Mouse (Mus musculus) lung, postnatal 0 days (tissue): ENCODE measurements at regions not wholly inside any gene's neighbourhood (a gene's known extent, or its start where the extent isn't known, plus 50 kb on each side); places are given as distances from the start of the nearest gene placed in this dataset.
"Not testable (repeated sequence)": the region's sequence is repeated elsewhere in the genome, so short reads cannot be mapped to it uniquely, and the experiment has no call there.

Experiments
- ATAC-seq: fragments of 200-750 bp; cut with Nextera tagmentation; 2 replicates; pipeline ENCODE4 v1.8.0; 2017; ENCODE audit warnings: moderate library complexity
- DNase-seq: peaks from one replicate; pipeline ENCODE4 v3.0.0-alpha.2; 2016; ENCODE audit warnings: low spot score
- H3K27ac ChIP-seq: fragments of 300-500 bp; sonication (generic); 2 replicates; pipeline ENCODE4 v1.5.1; 2014; ENCODE audit warnings: antibody characterized with exemption, mild to moderate bottlenecking, low read length, mixed read lengths
- H3K27me3 ChIP-seq: fragments of 300-500 bp; sonication (generic); replicated peaks from 2 replicates; pipeline ENCODE4 v1.6.1; 2014; ENCODE audit warnings: low read length, mixed read lengths; ENCODE audit not compliant: insufficient read depth
- H3K36me3 ChIP-seq: fragments of 300-500 bp; sonication (generic); 2 replicates; pipeline ENCODE4 v1.6.1; 2014; ENCODE audit warnings: low read length, mixed read lengths; ENCODE audit not compliant: insufficient read depth
- H3K4me1 ChIP-seq: fragments of 300-500 bp; sonication (generic); 2 replicates; pipeline ENCODE4 v1.6.1; 2014; ENCODE audit warnings: antibody characterized with exemption, low read depth, low read length, mixed read lengths; ENCODE audit not compliant: insufficient read depth
- H3K4me2 ChIP-seq: fragments of 300-500 bp; sonication (generic); replicated peaks from 2 replicates; pipeline ENCODE4 v1.6.1; 2014; ENCODE audit warnings: low read depth, mild to moderate bottlenecking, low read length, moderate library complexity, mixed read lengths
- H3K4me3 ChIP-seq: fragments of 300-500 bp; sonication (generic); 2 replicates; pipeline ENCODE4 v1.5.1; 2014; ENCODE audit warnings: low read depth, low read length
- H3K9ac ChIP-seq: fragments of 300-500 bp; sonication (generic); replicated peaks from 2 replicates; pipeline ENCODE4 v1.6.1; 2014; ENCODE audit warnings: low read depth, mild to moderate bottlenecking
- H3K9me3 ChIP-seq: fragments of 300-500 bp; sonication (generic); 2 replicates; pipeline ENCODE4 v1.6.1; 2016; ENCODE audit warnings: low read length, mixed read lengths
- CTCF ChIP-seq: IDR thresholded peaks from 2 replicates; pipeline ENCODE4 v1.5.1; 2016; ENCODE audit warnings: antibody characterized with exemption, mild to moderate bottlenecking
- EP300 ChIP-seq: IDR thresholded peaks from 2 replicates; pipeline ENCODE4 v1.6.1; 2016; ENCODE audit warnings: antibody characterized with exemption, mild to moderate bottlenecking, control low read depth
- WGBS: fragments of 180-500 bp; shearing (Covaris S2); extraction: QIAGEN DNeasy Blood & Tissue Kit; methylation state at CpG from one replicate; pipeline ENCODE4 v1.1.7; 2014; 5-methylcytosine and 5-hydroxymethylcytosine counted together

GRCm38 (mm10) chr15:91969378-91969777 is 81.6 kb upstream of the Cntn1 start:
- WGBS = 24% methylated on average over 10 of the region's 10 CpGs
- DNase-seq = peak; percentile 51
- no peak overlapping the region for H3K9ac ChIP-seq
- no peak overlapping the region for H3K27ac ChIP-seq
- H3K27me3 ChIP-seq = no peaks in the 10 kb centered on the region
- no peak for ATAC-seq
- no peak overlapping the region for H3K4me2 ChIP-seq
- H3K36me3 ChIP-seq = no peaks in the 10 kb centered on the region
- TF ChIP-seq EP300 = no peak
- peak; percentile 84 for TF ChIP-seq CTCF
- no peaks in the 10 kb centered on the region for H3K9me3 ChIP-seq
- H3K4me3 ChIP-seq = no peak overlapping the region
- no peaks in the 10 kb centered on the region for H3K4me1 ChIP-seq

- Histone ChIP-seq H3K4me2 (no peak overlapping the region), H3K27ac (no peak overlapping the region), H3K4me3 (no peak overlapping the region), H3K9me3 (no peaks in the 10 kb centered on the region), H3K36me3 (no peaks in the 10 kb centered on the region), H3K9ac (no peak overlapping the region), H3K27me3 (no peaks in the 10 kb centered on the region), H3K4me1 (no peaks in the 10 kb centered on the region)
- no peak for TF ChIP-seq CTCF
- TF ChIP-seq EP300 = no peak
- 76% methylated on average over 3 of the region's 3 CpGs for WGBS
- DNase-seq = no peak
- no peak for ATAC-seq
Observed at GRCm38 (mm10) chr15:91971411-91971810, 79.6 kb upstream of the Cntn1 start.

GRCm38 (mm10) chr15:91971846-91972245 is 79.1 kb upstream of the Cntn1 start:
- TF ChIP-seq CTCF (no peak), EP300 (no peak)
- ATAC-seq (no peak), DNase-seq (no peak)
- 35% methylated on average over 5 of the region's 5 CpGs for WGBS
- H3K9me3 ChIP-seq = no peaks in the 10 kb centered on the region
- H3K27me3 ChIP-seq = no peaks in the 10 kb centered on the region
- H3K4me1 ChIP-seq = no peaks in the 10 kb centered on the region
- H3K36me3 ChIP-seq = no peaks in the 10 kb centered on the region
- H3K9ac ChIP-seq = no peak overlapping the region
- H3K27ac ChIP-seq = no peak overlapping the region
- no peak overlapping the region for H3K4me3 ChIP-seq
- no peak overlapping the region for H3K4me2 ChIP-seq

GRCm38 (mm10) chr15:91975606-91976005 is 75.4 kb upstream of the Cntn1 start:
- Histone ChIP-seq H3K4me1 (no peaks in the 10 kb centered on the region), H3K4me3 (no peak overlapping the region), H3K27me3 (no peaks in the 10 kb centered on the region), H3K9ac (no peak overlapping the region), H3K27ac (no peak overlapping the region), H3K9me3 (no peaks in the 10 kb centered on the region), H3K36me3 (no peaks in the 10 kb centered on the region), H3K4me2 (no peak overlapping the region)
- DNase-seq = no peak
- TF ChIP-seq CTCF (no peak), EP300 (no peak)
- ATAC-seq = no peak
- WGBS = 45% methylated on average over 2 of the region's 2 CpGs

GRCm38 (mm10) chr15:91983186-91983585 is 67.8 kb upstream of the Cntn1 start:
- H3K27me3 ChIP-seq, DNase-seq, H3K27ac ChIP-seq, H3K4me3 ChIP-seq, H3K4me2 ChIP-seq, H3K9me3 ChIP-seq, H3K36me3 ChIP-seq, ATAC-seq, H3K4me1 ChIP-seq, H3K9ac ChIP-seq: not testable (repeated sequence)
- WGBS = 97% methylated on average over 15 of the region's 15 CpGs

GRCm38 (mm10) chr15:92000086-92000485 is 50.9 kb upstream of the Cntn1 start:
- Histone ChIP-seq H3K4me3 (no peak overlapping the region), H3K4me2 (no peak overlapping the region), H3K27ac (no peak overlapping the region), H3K36me3 (no peaks in the 10 kb centered on the region), H3K27me3 (no peaks in the 10 kb centered on the region), H3K9ac (no peak overlapping the region), H3K4me1 (no peaks in the 10 kb centered on the region), H3K9me3 (no peaks in the 10 kb centered on the region)
- WGBS = 62% methylated on average over 6 of the region's 6 CpGs
- no peak for ATAC-seq
- no peak for DNase-seq
- TF ChIP-seq EP300 (no peak), CTCF (no peak)
